Mouse (Mus musculus): ENCODE results near the gene Zfp661.
"Not testable (repeated sequence)": the region's sequence is repeated elsewhere in the genome, so short reads cannot be mapped to it uniquely, and the experiment has no call there.

Gene Zfp661

DNA sequence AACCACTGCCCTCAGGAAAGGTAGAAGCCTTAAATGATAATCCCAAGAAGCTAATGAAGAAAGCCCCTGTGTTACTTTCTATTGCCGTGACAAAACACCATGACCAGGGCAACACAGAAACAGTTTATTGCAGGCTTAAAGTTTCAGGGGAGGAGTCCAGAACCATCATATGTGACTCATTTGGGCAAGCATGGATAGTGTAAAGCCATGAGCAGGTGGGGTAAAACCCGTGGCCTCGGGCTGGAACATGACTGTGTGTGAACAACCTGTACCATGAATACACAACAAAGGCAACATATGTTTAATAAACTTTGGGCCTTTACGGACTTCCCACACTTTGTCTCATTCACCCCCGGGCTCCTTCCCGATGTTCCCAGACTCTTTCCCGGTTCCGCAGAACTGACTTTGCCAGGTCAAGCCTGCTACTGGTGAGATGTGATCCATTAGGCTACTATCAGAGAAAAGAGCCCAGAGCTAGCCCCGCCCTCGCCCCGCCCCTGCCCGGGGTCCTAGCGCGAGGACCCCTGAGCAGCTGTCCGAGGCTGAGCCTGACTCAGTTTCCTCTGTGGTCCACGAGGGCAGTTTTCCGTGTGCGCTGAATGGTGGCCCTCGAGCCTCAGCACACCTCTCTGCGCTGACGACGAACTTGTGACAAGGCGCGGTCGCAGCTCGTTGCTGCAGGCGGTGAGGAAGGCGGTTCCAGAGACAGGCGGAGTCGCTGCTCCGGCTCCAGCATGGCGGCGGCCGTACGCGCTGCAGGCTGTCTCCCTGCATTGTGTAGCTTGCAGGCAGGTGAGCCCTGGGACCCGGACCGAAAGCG, at the start of gene Zfp661, which contains the start of gene Mrps5:
TSS of gene Zfp661 (minus strand) at position 401 of the 820 bp plus-strand sequence.
TSS of gene Mrps5 (plus strand) at position 529 of the 820 bp plus-strand sequence.
- peak; percentile 57 to 63 for DNase-seq

DNA sequence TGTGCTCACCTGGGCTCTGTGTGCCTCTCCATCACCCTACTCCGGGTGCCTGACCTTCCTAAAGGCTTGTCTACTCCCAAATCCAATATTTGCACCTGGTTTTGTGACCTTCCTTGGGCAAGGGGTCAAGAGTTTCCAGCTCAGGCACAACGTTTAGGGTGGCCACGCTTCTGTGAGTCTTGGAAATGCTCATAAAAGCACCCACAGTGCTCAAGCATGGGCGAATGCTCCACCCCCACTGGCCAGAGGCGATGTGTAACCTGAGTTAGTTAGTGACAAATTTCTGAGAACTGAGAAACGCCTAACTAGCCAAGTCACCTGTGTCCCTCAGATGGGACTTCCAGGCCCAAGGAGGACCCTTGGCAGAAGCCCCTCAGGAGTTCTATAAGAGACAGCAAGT, 48.7 kb upstream of the Zfp661 start:
- no peak for DNase-seq

DNA sequence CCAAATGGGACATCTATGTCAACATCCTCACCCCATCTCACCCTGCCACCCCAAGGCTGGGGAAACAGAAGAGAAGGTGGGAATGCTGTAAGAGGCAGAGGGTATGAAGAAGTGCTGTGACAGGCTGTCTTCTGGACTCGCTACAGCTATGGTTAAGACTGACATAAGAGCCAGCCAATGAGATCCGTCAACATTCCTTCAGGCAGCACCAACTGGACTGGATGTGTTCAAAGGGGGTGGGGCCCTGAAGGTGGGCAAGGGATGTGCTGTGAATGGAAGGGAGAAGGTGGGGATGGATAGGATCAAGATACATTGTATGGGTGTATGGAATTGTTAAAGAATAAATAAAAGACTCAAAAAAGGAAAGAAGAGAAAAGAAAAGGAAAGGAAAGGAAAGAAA, 45.7 kb upstream of the Zfp661 start:
- no peak for DNase-seq

DNA sequence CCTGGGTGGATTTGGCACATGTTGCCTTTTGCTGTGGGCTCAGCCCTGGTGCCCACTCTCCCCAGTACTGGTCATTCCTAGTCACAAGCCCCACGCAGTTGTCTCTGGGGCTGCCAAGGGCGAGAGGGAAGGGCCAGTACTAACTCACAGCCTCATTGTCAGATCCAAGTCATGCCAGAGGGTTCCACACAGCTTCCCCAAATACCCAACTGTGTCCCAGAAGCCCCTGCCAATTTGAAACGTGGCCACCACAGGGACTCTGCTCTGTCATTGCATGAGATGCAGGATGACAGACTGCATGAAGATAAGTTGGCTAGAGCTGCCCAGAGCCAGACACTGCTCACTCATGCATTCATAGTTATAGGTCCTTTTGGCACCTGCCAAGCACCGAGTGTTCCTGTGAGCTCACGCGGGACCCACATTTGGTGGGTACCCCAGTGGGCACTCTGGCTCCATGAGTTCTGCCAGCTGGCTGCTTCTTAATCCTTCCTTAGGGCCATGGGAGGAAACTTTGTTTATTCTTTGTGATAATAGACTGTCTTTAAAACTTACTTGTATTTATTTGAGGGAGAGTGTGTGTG, 41.2 kb upstream of the Zfp661 start:
- no peak for DNase-seq

DNA sequence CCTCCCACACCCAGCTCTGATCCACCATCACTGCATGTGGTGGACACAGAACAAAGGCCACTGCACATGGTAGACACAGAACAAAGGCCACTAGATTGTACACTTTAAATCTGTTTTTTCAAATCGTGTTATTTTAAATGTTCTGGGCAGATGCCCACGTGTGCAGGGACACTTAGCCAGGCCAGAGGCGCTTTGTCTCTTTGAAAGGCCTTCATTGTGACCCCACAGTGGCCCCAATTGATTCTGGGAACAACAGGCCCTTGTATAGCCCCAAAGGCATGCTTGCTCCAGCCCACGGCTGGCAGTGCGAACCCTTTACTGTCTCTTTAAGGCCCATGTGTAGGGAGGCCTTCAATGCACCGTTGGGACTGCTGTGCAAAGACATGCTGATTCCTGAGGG, 40.5 kb upstream of the Zfp661 start:
- DNase-seq, result no peak

DNA sequence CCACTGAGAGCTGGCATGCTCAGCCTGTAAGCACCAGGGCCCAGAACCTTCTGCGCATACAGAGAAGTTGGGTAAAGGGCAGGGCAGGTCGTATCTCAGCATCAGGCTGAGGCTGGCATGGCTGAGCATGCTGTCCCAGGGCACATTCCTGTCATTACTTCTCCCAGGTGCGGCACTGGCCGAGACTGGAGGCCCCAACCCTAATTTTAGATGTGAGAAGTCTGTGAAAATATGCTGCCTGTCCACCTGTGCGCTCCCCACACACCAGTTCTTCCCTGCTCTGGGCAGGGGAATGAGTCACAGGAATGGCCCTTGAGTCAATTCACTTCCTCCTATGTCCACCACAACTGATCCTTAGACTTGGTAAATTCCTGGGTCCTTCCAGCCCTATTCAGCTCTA, 38.8 kb upstream of the Zfp661 start:
- no peak for DNase-seq

DNA sequence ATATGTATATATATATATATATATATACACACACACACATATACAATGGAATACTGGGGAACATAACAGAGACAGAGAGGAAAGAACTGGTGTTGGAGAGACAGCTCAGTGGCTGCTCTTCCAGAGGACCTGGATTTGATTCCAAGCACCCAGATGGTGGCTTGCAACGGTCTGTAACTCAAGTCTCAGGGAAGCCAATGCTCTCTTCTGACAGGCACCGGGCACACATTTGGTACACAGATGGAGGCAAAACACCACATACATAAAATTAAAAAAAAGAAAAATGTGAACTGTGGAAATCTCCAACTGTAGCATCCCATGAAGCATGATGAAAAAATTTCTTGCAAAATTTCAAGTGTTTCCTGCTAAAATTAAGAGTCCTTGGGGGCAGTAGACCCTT, 37.9 kb upstream of the Zfp661 start:
- no peak for DNase-seq

DNA sequence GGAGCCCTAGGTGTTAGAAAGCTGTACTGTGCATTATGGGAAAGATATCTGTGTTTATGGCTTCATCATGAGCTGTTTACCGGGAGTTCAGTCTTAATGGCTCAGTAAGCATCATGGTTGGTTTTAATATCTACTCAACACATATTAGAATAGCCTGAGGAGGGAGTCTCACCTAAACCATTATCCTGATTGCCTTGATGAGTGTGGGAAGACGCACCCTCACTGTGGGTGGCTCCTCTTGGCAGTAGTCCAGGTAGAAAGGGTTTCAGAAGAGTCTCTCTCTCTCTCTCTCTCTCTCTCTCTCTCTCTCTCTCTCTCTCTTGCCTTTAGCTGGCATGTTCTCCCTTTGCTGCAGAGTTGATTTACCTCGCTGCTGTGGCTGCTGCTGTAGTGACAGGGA, 35.2 kb upstream of the Zfp661 start:
- DNase-seq, result no peak

DNA sequence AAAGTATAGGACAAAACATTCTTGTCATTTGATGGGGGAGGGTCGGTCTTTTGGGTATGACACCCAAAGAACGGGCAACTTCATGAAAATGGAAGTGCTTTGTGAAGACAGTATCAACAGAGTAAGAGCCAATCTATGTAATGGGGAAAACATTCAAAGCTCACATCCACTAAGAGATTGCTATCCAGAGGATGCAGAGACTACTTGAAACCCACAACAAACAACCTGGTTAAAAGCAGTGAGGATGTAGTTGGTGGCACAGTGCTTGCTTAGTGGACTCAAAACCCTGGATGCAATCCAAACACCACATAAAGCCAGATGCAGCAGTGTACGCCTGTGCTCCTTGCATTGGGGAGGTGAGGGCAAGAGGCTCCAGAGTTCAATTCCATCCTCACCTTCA, 32.4 kb upstream of the Zfp661 start:
- DNase-seq, result no peak

DNA sequence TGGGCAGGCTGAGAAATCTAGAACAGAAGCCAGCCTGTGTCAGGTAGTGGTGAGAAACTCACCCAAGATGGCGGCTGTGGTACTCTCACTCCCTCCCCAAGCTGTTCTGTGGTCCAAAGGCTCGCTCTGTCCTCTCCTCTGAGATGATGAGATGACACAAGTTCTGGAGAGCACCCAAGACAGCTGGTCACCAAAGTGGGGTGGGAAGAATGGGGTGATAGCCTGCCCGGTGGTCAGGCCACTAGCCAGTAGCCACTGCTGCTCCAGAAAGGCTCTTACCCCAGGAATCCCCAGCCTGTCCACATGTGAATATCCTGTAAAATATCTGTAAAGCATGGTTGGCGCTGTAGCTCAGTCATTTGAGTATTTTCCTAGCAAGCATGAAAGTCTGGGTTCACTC, 25.4 kb upstream of the Zfp661 start:
- DNase-seq, result no peak

DNA sequence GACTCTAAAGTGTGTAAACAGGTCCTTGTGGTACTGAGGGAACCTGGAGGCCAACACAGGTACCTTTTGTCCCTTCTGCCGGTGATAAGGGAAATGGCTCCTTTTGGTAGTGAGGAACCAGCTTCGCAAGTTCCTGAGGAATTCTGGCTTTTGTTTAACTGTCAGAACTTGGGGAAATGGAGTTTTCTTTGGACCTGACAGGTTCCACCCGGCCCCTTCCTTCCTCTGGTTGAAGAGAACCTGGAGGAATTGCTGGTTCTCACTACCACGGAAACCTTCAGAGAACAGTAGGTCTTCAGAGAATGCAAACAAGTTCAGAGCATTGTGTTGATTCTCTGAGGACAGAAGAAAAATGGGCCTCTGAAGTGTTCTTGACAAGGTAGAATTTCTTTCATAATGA, 24.5 kb upstream of the Zfp661 start:
- DNase-seq, result no peak

DNA sequence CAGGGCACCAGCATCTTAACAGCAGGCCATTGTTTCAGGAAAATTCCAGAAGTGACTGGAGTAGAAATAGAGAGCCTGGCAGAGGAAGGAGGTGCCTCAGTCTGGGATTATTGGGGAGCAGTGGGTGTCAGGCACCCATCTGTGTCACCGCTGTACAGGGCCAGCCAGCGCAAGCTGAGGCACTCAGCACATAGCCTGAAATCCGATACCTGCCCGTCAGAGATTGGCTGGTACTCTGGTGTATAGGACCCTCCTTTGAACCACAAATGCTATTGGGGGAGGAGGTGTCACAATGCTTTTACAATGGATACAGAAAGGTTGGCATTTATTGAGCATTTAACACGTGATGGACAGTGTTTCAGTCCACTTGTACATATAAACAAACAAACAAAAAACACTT, 22.1 kb upstream of the Zfp661 start:
- DNase-seq, result no peak

DNA sequence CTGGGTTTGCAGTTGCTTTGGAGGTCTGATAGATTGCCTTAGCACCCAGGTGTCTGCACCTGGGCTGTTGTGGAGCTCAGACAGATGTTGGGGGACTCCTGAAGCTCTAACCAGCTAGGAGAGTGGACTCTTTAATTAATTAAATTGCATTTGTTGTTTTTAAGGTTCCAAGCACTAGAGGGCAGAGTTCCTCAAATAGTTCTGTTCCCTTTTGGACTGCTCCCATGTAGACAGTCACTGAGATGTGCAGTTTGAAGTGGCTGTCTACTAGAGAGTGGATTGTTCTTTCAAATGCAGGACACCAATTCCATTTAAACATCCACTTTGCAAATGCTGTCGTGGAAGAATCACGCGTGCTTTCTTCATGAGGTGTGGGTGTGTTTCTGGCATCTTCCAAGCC, 21.3 kb upstream of the Zfp661 start:
- DNase-seq, result no peak

DNA sequence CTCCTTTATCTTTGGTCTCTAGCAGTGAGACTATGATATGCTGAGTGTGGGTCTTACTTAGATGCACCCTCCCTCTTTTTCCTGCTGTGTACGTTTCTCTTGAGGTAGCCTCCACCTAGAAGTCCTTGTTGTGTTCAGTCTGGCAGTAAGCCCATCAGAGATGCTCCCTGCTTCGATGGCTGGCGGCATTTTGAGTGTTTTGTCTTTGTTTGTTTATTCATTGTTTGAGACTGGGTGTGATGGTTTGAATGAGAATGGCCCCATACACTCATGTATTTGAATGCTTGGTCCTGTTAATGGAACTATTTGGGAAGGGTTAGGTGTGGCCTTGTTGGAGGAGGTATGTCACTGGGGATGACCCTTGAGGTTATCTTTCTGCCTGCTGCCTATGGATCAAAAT, 18.3 kb upstream of the Zfp661 start:
- DNase-seq, result no peak

DNA sequence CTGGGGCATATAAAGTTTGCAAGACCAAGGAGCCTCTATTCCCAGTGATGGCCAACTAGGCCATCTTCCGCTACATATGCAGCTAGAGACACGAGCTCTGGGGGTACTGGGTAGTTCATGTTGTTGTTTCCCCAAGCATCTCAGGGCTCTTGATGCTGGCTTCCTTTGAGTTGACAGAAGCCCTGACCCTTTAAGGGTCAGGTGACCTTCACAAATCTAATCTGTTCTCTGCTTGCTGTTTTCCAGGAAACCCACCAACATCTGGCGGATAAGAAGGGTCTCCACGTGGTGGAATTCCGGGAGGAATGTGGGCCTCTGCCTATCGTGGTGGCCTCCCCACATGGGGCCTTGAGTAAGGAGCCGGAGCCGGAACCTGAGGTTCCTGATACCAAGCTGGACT, 16.5 kb upstream of the Zfp661 start:
- DNase-seq, result not testable (repeated sequence)

DNA sequence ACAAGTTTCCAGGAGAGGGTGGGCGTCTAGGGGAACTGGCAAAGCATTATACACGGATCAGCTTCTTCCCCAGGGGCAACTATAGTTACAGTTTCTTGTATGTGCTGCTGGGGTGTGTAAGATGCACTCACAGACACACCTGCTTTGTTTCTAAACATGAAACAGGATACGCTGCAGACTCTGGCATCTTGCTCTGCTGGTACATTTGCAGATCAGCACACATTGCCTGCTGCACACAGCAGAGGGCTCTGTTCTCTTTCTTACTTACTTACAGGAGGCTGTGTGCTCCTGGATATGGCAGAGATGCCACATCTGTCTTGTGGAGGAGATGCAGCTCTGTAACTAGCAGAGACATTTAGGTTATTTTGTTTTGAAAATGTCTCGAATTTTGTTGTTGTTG, 3.9 kb upstream of the Zfp661 start:
- peak; percentile 10 to 42 for DNase-seq

DNA sequence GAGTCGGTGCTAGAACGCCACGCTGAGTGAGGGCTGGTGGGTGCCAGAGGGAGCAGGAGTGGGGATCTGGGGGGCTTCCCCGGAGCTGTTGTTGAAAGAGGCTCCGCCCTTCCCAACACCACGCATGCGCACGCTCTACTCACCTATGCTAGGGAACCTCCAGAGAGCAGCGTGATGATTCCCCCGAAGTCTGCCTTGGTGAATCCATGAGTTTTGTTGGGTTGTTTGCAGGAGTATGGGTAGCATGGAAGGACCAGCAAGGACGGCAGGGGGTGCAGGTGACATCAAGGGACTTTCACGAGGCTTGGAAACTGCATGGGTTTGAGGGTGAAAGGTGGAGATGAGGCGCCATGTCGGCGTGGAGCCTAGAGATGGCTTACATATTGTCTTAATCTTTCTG, 3.3 kb upstream of the Zfp661 start:
- DNase-seq, result peak; percentile 35 to 37

DNA sequence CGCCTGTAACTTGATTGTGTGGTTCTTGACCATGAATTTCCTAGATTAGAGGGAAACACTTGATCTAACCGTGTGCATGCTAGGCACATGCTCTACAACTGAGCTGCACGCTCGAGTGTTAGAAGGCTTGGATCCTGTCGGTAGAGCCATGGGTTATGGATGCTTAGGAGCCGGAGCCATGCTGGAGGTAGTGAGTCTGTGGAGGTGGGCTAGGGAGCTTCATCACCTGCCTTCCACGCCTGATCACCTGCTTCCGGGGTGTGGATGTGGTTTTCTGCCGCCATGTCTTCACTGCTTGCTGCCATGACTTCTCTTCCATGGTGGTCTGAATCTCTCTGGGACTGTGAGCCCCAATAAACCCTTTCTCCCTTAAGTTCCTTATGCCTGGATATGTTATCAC, 2.0 kb upstream of the Zfp661 start:
- DNase-seq, result no peak

DNA sequence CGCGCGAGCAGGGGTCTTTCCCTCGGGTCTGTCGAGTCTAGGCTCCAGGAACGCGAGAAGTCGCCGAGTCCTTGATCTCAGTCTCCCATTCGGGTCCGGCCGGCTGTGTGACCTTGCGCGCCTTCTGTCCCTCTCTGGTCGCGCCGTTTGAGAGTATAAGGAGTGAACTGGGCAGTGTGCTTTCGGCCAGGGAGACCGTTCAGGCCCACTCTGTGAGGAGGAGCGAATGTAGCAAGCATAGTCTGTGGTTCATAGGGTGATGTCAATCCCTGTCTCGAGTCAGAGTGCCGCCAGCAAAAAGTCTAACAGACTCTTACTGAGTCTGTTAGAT, 585 bp upstream of the Zfp661 start:
- no peak for DNase-seq

DNA sequence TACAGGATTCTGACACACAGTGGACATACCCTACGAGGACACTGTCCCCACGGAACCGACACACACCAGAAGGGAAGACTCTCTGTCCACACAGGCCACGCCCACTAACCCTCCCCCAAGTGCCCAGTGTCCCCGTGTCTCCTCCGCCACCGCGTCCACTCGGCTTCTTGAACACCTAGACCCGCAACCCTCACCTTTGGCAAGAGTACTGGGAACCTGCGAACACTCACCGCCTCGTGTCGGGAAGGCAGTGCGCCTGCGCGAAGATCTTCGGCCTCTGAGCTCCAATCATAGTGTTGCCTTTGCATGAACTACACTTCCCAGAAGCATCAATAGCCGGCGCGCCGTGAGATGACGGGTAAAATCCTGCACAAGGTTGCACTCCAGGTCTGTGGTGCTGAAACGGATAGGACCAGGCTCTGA, 2.4 kb downstream of the Zfp661 start:
- DNase-seq, result peak; percentile 88 to 91

DNA sequence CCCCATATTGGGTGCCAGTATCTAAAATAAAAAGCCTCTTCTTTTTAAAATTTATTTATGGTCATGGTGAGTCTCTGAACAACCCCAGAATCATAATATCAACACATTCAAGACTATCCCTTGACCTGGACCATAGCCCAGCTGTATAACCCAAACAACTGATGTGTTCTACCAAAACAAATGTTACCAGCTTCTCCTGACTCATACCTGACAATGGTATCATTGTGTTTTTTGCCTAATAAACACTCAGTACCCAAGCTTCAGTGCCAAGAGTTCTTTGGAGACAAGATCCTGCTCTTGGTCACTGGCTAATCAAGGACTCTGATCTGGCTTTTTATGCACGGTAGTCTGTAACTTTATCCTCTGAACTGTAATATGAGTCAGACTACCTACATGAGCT, 13.6 kb downstream of the Zfp661 start:
- DNase-seq, result no peak

DNA sequence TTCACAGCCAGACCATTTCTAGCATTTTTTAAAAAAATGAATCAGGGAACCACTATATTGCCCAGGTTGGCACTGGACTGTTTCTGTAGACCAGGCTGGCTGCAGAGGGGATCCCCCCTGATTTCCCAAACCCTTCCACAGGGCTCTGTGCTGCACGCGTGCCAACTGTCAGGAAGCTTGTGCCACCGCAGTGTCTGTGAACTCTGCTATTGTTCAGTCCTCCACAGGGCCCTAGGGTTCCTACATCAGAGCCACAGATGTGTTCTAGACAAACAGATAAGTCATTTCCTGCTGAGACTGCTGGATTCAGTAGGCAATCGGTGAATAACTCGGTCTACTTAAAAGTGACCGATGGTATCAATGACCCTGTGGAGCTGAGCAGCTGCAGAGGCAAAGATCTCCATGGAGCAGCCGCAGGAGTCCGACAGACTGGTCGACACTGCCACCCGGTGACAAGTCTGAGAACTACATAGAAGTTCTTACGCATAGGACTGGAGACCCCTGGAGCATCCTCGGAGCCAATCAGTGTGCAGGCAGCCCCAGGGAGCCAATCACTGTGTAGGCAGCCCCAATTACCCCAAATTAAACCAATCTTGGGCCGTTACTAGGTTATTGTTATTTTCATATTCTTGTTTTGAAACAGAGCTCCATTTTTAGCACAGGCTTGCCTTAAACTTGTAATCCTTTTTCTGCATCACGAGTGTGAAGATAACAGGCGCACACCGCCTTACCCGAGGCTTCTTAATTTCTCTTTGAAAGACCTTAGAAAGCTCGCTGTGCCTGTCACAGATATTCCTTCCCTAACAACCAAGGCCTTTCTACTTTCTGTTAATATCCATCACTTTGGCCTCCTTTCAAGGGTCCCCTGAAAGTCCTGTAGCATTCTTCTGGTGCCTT, 27.6 kb downstream of the Zfp661 start:
- peak; percentile 68 to 76 for DNase-seq

DNA sequence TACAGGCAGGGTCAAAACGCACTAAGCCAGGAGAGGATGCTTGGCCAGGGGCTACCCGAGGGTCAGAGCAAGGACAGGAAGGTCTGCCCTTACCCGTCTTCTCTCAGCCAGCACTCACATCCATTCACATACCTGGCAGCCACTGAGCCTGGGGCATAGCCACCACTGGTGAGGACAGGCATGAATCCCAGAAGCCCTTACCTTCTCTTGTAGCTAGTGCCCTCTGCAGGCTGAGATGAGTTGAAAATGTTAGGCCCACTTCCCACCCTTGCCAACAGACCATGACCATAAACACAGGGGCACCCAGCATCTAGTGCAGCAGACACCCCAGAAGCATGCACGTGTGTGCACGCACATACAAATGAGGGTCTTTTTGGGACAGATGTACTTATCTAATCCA, 35.8 kb downstream of the Zfp661 start:
- no peak for DNase-seq

DNA sequence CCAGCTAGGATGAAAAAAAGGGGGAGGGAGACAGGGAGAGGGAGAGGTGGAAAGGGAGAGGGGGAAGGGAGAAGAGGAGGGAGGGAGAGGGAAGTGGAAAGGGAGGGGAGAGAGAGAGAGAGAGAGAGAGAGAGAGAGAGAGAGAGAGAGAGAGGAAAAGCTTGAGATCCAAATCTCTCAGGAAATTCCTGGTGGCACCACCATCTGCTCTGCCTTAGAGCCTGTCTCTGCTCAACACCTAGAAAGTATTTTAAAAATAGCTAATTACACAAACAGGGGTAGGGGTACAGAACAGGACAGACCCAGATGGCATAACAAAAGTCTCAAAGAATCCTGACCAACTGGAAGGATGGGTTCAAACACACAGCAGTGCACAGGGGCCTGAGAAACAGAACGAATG, 36.4 kb downstream of the Zfp661 start:
- DNase-seq, result no peak

All from thymus, adult 18-20 months (tissue).